Mouse (Mus musculus) myocyte (in vitro differentiated cells): ENCODE results near the gene Crbn. TPM values are rescaled to one million over a fixed set of nuclear protein-coding genes. Genes with fewer than 3 reads are reported as not detected.

ENCODE experiments used
- H3K27me3 ChIP-seq: one replicate; pipeline ENCODE4 v1.6.1; 2011; ENCODE audit not compliant: control insufficient read depth, insufficient read depth, insufficient read length
- H3K36me3 ChIP-seq: one replicate; pipeline ENCODE4 v1.6.1; 2011; ENCODE audit not compliant: control insufficient read depth, insufficient read depth
- H3K4me2 ChIP-seq: one replicate; pipeline ENCODE4 v1.6.1; 2011; ENCODE audit warnings: low read depth, control low read depth
- H3K4me3 ChIP-seq: one replicate; pipeline ENCODE4 v1.5.1; 2011; ENCODE audit warnings: mild to moderate bottlenecking, control low read depth, moderate library complexity
- H3K79me2 ChIP-seq: one replicate; pipeline ENCODE4 v1.6.1; 2011; ENCODE audit not compliant: control insufficient read depth, insufficient read depth
- H3ac ChIP-seq: one replicate; pipeline ENCODE4 v1.6.1; 2011; ENCODE audit not compliant: control insufficient read depth, insufficient read length
- CEBPB ChIP-seq: IDR thresholded peaks from 2 replicates; pipeline ENCODE4 v1.6.1; 2011; ENCODE audit warnings: mild to moderate bottlenecking, moderate library complexity; ENCODE audit not compliant: poor library complexity, insufficient read depth, severe bottlenecking
- E2F4 ChIP-seq: IDR thresholded peaks from one replicate; pipeline ENCODE4 v1.6.1; 2011; ENCODE audit warnings: mild to moderate bottlenecking, control low read depth, moderate library complexity; ENCODE audit not compliant: insufficient read depth
- MAX ChIP-seq: IDR thresholded peaks from one replicate; pipeline ENCODE4 v1.6.1; 2011; ENCODE audit warnings: low read depth, mild to moderate bottlenecking, control low read depth
- MYOD1 ChIP-seq, 3 experiments: IDR thresholded peaks; one replicate each; pipeline ENCODE4 v1.6.1; 2011; ENCODE audit warnings: control low read depth in 2 of 3, low read depth in 2 of 3, mild to moderate bottlenecking in 2 of 3, moderate library complexity in 1 of 3; ENCODE audit not compliant: insufficient read length in 2 of 3, control insufficient read depth in 1 of 3
- MYOG ChIP-seq, 3 experiments: IDR thresholded peaks; one replicate each; pipeline ENCODE4 v1.6.1; 2011; ENCODE audit warnings: control low read depth in 2 of 3, low read depth in 2 of 3, mild to moderate bottlenecking in 2 of 3; ENCODE audit not compliant: insufficient read length in 2 of 3, control insufficient read depth in 1 of 3, insufficient read depth in 1 of 3
- POLR2A ChIP-seq: IDR thresholded peaks from one replicate; pipeline ENCODE4 v1.6.1; 2011; ENCODE audit warnings: low read depth, mild to moderate bottlenecking, control low read depth, moderate library complexity; ENCODE audit not compliant: insufficient read length
- POLR2AphosphoS2 ChIP-seq: IDR thresholded peaks from one replicate; pipeline ENCODE4 v1.6.1; 2011; ENCODE audit warnings: low read depth, control low read depth; ENCODE audit not compliant: insufficient read length
- REST ChIP-seq: IDR thresholded peaks from one replicate; pipeline ENCODE4 v1.6.1; 2011; ENCODE audit warnings: mild to moderate bottlenecking, control low read depth, moderate library complexity; ENCODE audit not compliant: insufficient read depth, insufficient read length
- SRF ChIP-seq: IDR thresholded peaks from one replicate; pipeline ENCODE4 v1.6.1; 2011; ENCODE audit warnings: low read depth; ENCODE audit not compliant: control insufficient read depth, insufficient read length
- TCF12 ChIP-seq: IDR thresholded peaks from one replicate; pipeline ENCODE4 v1.6.1; 2011; ENCODE audit warnings: mild to moderate bottlenecking, control low read depth; ENCODE audit not compliant: poor library complexity, insufficient read depth, severe bottlenecking
- TCF3 ChIP-seq: IDR thresholded peaks from one replicate; pipeline ENCODE4 v1.6.1; 2011; ENCODE audit warnings: low read depth, control low read depth; ENCODE audit not compliant: insufficient read length
- USF1 ChIP-seq: IDR thresholded peaks from one replicate; pipeline ENCODE4 v1.6.1; 2011; ENCODE audit warnings: low read depth, mild to moderate bottlenecking, control low read depth, moderate library complexity
- polyA plus RNA-seq: library from polyadenylated mRNA; unstranded; fragments of >200 nt; fragmentation: generic; extraction: Trizol; gene quantifications from one replicate; pipeline ENCODE4 v1.2.1, GENCODE M21; 2012; ENCODE audit warnings: missing spikeins

Crbn gene
- polyA plus RNA-seq, 1 experiment, result 14.9 TPM

GRCm38 (mm10) chr6:106748887-106749388 lies 50.9 kb downstream of the Crbn start, which contains the start of gene Il5ra:
TSS of gene Il5ra (minus strand) at chr6:106749037.
- Histone ChIP-seq H3K4me2 (no peak within 1 kb of the TSS), H3K27me3 (no peaks in the 10 kb centered on the region), H3K79me2 (no peaks in the 10 kb centered on the region), H3K36me3 (no peaks in the 10 kb centered on the region), H3K4me3 (no peak within 1 kb of the TSS), H3ac (no peak within 1 kb of the TSS)
- no peak for TF ChIP-seq POLR2AphosphoS2

GRCm38 (mm10) chr6:106747804-106748203 lies 52.1 kb downstream of the Crbn start:
- no peak overlapping the region for H3K4me3 ChIP-seq
- H3K36me3 ChIP-seq, result no peaks in the 10 kb centered on the region
- no peak for TF ChIP-seq POLR2A
- TF ChIP-seq TCF12, result no peak
- TF ChIP-seq TCF3, result no peak
- TF ChIP-seq MYOD1 (IDR thresholded peaks at IDR 0.05; ENCODE audit: control insufficient read depth in 1 of 3, insufficient read length in 2 of 3, low read depth in 2 of 3), result no peak
- no peak for TF ChIP-seq REST
- no peak for TF ChIP-seq SRF
- no peak for TF ChIP-seq MYOG (IDR thresholded peaks at IDR 0.05; ENCODE audit: control insufficient read depth in 1 of 3, insufficient read depth in 1 of 3, insufficient read length in 2 of 3, low read depth in 2 of 3)
- TF ChIP-seq CEBPB, result no peak
- no peak for TF ChIP-seq USF1
- no peak for TF ChIP-seq MAX
- no peaks in the 10 kb centered on the region for H3K79me2 ChIP-seq
- H3K27me3 ChIP-seq, result no peaks in the 10 kb centered on the region
- no peak overlapping the region for H3K4me2 ChIP-seq
- H3ac ChIP-seq, result no peak overlapping the region

- Histone ChIP-seq H3K36me3 (no peaks in the 10 kb centered on the region), H3ac (no peak overlapping the region), H3K4me2 (no peak overlapping the region), H3K79me2 (no peaks in the 10 kb centered on the region), H3K4me3 (no peak overlapping the region), H3K27me3 (no peaks in the 10 kb centered on the region)
- TF ChIP-seq POLR2AphosphoS2, result no peak
- TF ChIP-seq SRF, result no peak
- no peak for TF ChIP-seq TCF3
- TF ChIP-seq MAX, result no peak
- TF ChIP-seq TCF12, result no peak
- TF ChIP-seq CEBPB, result no peak
- no peak for TF ChIP-seq POLR2A
- TF ChIP-seq REST, result no peak
- no peak for TF ChIP-seq MYOD1 (IDR thresholded peaks at IDR 0.05; ENCODE audit: control insufficient read depth in 1 of 3, insufficient read length in 2 of 3, low read depth in 2 of 3)
- TF ChIP-seq MYOG (IDR thresholded peaks at IDR 0.05; ENCODE audit: control insufficient read depth in 1 of 3, insufficient read depth in 1 of 3, insufficient read length in 2 of 3, low read depth in 2 of 3), result no peak
- TF ChIP-seq USF1, result no peak
- no peak for TF ChIP-seq E2F4
These were observed 52.6 kb downstream of the Crbn start for GRCm38 (mm10) chr6:106747251-106747650.

GRCm38 (mm10) chr6:106745673-106746394 lies 54.0 kb downstream of the Crbn start:
- no peak overlapping the region for H3K4me2 ChIP-seq
- no peak overlapping the region for H3K4me3 ChIP-seq
- H3ac ChIP-seq, result no peak overlapping the region
- H3K79me2 ChIP-seq, result no peaks in the 10 kb centered on the region
- no peaks in the 10 kb centered on the region for H3K36me3 ChIP-seq
- TF ChIP-seq REST (no peak), SRF (no peak), E2F4 (no peak)
- no peaks in the 10 kb centered on the region for H3K27me3 ChIP-seq

GRCm38 (mm10) chr6:106743556-106744233 lies 56.2 kb downstream of the Crbn start:
- H3K27me3 ChIP-seq, result no peaks in the 10 kb centered on the region
- TF ChIP-seq POLR2AphosphoS2, result no peak
- no peak for TF ChIP-seq SRF
- no peak for TF ChIP-seq E2F4
- no peak for TF ChIP-seq POLR2A
- TF ChIP-seq REST, result no peak
- no peak for TF ChIP-seq TCF3
- no peak for TF ChIP-seq MYOG (IDR thresholded peaks at IDR 0.05; ENCODE audit: control insufficient read depth in 1 of 3, insufficient read depth in 1 of 3, insufficient read length in 2 of 3, low read depth in 2 of 3)
- no peak for TF ChIP-seq MAX
- no peak for TF ChIP-seq USF1
- no peak for TF ChIP-seq CEBPB
- no peak for TF ChIP-seq TCF12
- no peak for TF ChIP-seq MYOD1 (IDR thresholded peaks at IDR 0.05; ENCODE audit: control insufficient read depth in 1 of 3, insufficient read length in 2 of 3, low read depth in 2 of 3)
- H3ac ChIP-seq, result no peak overlapping the region
- no peaks in the 10 kb centered on the region for H3K36me3 ChIP-seq
- no peak overlapping the region for H3K4me3 ChIP-seq
- no peak overlapping the region for H3K4me2 ChIP-seq
- H3K79me2 ChIP-seq, result no peaks in the 10 kb centered on the region
